Mouse (Mus musculus) hindbrain, embryonic 15.5 days (tissue): Measurements from ENCODE around the gene Spcs3. TPM values are rescaled to one million over a fixed set of nuclear protein-coding genes. Genes with fewer than 3 reads are reported as not detected.

Experiments
- ATAC-seq: fragments of 200-750 bp; cut with Nextera tagmentation; 2 replicates; pipeline ENCODE4 v1.8.0; 2017; ENCODE audit warnings: low read depth, moderate number of reproducible peaks, moderate TSS enrichment; ENCODE audit not compliant: low FRiP score
- H3K27ac ChIP-seq: fragments of 300-500 bp; sonication (generic); replicated peaks from 2 replicates; pipeline ENCODE4 v1.5.1; 2015; ENCODE audit warnings: mild to moderate bottlenecking, inconsistent platforms
- H3K27me3 ChIP-seq: fragments of 300-500 bp; sonication (generic); 2 replicates; pipeline ENCODE4 v1.6.1; 2015; ENCODE audit warnings: control low read depth, inconsistent platforms
- H3K36me3 ChIP-seq: fragments of 300-500 bp; sonication (generic); 2 replicates; pipeline ENCODE4 v1.6.1; 2015; ENCODE audit warnings: control low read depth, inconsistent platforms
- H3K4me1 ChIP-seq: fragments of 300-500 bp; sonication (generic); replicated peaks from 2 replicates; pipeline ENCODE4 v1.6.1; 2015; ENCODE audit warnings: control low read depth, inconsistent platforms
- H3K4me2 ChIP-seq: fragments of 300-500 bp; sonication (generic); 2 replicates; pipeline ENCODE4 v1.6.1; 2015; ENCODE audit warnings: moderate library complexity, mild to moderate bottlenecking, inconsistent platforms
- H3K4me3 ChIP-seq: fragments of 300-500 bp; sonication (generic); 2 replicates; pipeline ENCODE4 v1.5.1; 2015; ENCODE audit warnings: mild to moderate bottlenecking, inconsistent platforms
- H3K9ac ChIP-seq: fragments of 300-500 bp; sonication (generic); 2 replicates; pipeline ENCODE4 v1.6.1; 2015; ENCODE audit warnings: inconsistent platforms
- H3K9me3 ChIP-seq: fragments of 300-500 bp; sonication (generic); 2 replicates; pipeline ENCODE4 v1.6.1; 2016; ENCODE audit warnings: control low read depth, inconsistent platforms
- WGBS: fragments of 180-500 bp; shearing (Covaris S2); methylation state at CpG from one replicate; pipeline ENCODE4 v1.1.7; 2015; 5-methylcytosine and 5-hydroxymethylcytosine counted together
- polyA plus RNA-seq: library from polyadenylated mRNA; unstranded; fragments of >200 nt; fragmentation: Nextera tagmentation; extraction: Ambion mirVana; gene quantifications from 2 replicates; pipeline ENCODE4 v1.2.1, GENCODE M21; 2015

Spcs3 gene
- 45.7 TPM in 2 replicates for polyA plus RNA-seq

- Histone ChIP-seq H3K36me3 (no peaks in the 10 kb centered on the region; the same call in 1 of the 2 replicates), H3K4me1 (peaks cover 33% of the 10 kb centered on the region), H3K9ac (peak within 1 kb of the TSS; percentile 90), H3K4me2 (peak within 1 kb of the TSS; percentile 63), H3K27ac (peak within 1 kb of the TSS; percentile 94), H3K27me3 (no peaks in the 10 kb centered on the region), H3K9me3 (no peaks in the 10 kb centered on the region), H3K4me3 (peak within 1 kb of the TSS; percentile 91)
- peak; percentile 96 for ATAC-seq
- 0% methylated on average over 89 of the region's 89 CpGs for WGBS
These were observed at the start of gene Spcs3, which contains the start of gene Asb5 for GRCm38 (mm10) chr8:54529382-54530296. Gene Spcs3, minus strand, starts transcription at chr8:54529998. Gene Asb5, plus strand, starts transcription at chr8:54529580.

DNA sequence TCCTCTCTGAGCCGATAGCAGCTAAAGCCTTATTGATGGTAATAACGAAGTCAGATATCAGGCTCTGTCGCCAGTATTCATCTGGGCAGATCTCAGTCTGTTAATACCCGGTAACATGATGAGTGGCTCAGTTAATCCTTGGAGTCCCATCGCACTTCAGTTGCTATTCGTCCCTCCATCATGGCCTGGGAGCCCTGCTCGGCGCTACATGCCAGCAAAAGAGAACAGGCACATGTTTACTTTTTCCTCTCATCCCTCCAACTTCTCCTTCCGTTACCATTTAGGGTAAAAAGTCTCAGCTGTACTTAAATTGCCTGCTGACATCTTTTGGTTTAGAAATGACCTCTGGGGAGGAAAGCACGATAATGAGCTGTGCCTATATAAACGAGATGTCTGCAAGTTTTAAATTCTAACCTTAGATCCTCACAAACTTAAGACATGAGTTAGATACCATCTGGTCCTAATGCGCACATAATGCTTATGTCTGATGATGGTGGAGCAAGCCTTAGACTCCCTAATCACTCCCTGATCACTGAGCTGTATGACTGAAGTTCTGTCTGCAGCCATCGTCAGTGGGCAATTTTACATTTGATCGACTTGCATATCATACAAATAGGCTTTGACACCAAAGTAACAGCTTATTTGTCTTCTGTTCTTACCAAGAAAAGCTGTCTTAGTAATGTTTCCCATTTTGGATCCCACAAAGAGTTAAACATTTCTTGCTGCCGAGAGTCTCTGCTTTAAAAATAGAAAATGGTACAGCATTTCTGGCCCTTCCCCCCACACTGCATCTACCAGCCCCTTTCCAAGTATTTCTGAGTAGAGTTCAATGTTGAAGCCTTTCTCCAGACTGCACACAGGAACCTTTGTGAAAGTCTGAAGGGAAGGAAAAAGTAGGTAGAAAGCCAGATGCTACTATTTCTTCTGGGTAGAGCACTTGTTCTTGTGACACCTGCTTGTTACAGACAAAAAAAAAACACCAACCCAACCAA lies 41.1 kb upstream of the Spcs3 start:
- Histone ChIP-seq H3K27ac (no peak overlapping the region), H3K4me1 (no peaks in the 10 kb centered on the region), H3K36me3 (no peaks in the 10 kb centered on the region), H3K9ac (no peak overlapping the region), H3K4me2 (no peak overlapping the region), H3K9me3 (no peaks in the 10 kb centered on the region), H3K27me3 (no peaks in the 10 kb centered on the region), H3K4me3 (no peak overlapping the region)
- ATAC-seq, result no peak
- WGBS, result 73% methylated on average over 15 of the region's 15 CpGs

GRCm38 (mm10) chr8:54567168-54567567 lies 37.4 kb upstream of the Spcs3 start:
- Histone ChIP-seq H3K4me2 (no peak overlapping the region), H3K9ac (no peak overlapping the region), H3K4me3 (no peak overlapping the region), H3K27ac (no peak overlapping the region), H3K36me3 (no peaks in the 10 kb centered on the region), H3K27me3 (no peaks in the 10 kb centered on the region), H3K9me3 (no peaks in the 10 kb centered on the region), H3K4me1 (no peaks in the 10 kb centered on the region)
- 68% methylated on average over 2 of the region's 2 CpGs for WGBS
- ATAC-seq, result no peak

- Histone ChIP-seq H3K27me3 (no peaks in the 10 kb centered on the region), H3K4me3 (no peak overlapping the region), H3K9me3 (no peaks in the 10 kb centered on the region), H3K27ac (no peak overlapping the region), H3K36me3 (no peaks in the 10 kb centered on the region), H3K4me1 (no peaks in the 10 kb centered on the region), H3K4me2 (no peak overlapping the region), H3K9ac (no peak overlapping the region)
- 90% methylated on average over 7 of the region's 7 CpGs for WGBS
- no peak for ATAC-seq
These were observed 35.9 kb upstream of the Spcs3 start for GRCm38 (mm10) chr8:54565603-54566260.

- no peaks in the 10 kb centered on the region for H3K27me3 ChIP-seq
- WGBS, result 95% methylated on average over 1 of the region's 1 CpGs
- ATAC-seq, result no peak
- H3K4me1 ChIP-seq, result no peaks in the 10 kb centered on the region
- no peak overlapping the region for H3K27ac ChIP-seq
- no peaks in the 10 kb centered on the region for H3K9me3 ChIP-seq
- H3K4me3 ChIP-seq, result no peak overlapping the region
- H3K9ac ChIP-seq, result no peak overlapping the region
- H3K4me2 ChIP-seq, result no peak overlapping the region
- no peaks in the 10 kb centered on the region for H3K36me3 ChIP-seq
These were observed 35.4 kb upstream of the Spcs3 start for GRCm38 (mm10) chr8:54565181-54565580.

DNA sequence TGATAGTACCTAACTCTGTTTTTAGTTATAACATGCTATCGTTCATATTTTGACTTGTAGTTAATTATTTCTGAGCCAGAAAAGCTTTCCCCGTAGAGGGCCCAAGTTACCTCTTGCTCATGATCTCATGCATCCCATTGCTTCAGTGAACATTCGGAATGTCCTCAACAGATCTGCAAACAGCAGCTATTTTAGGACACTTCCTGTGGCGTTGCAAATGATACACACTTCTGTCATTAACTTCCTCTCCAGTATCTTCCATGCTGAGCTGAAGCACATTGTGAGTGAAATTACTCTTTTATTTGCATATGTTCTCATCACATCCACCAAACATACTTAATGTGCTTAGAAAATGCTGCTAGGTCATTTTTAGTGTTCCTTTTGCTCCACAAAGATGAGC lies 32.3 kb upstream of the Spcs3 start:
- WGBS, result 72% methylated on average over 4 of the region's 4 CpGs
- no peak overlapping the region for H3K9ac ChIP-seq
- no peak for ATAC-seq
- no peak overlapping the region for H3K4me3 ChIP-seq
- no peaks in the 10 kb centered on the region for H3K4me1 ChIP-seq
- no peaks in the 10 kb centered on the region for H3K27me3 ChIP-seq
- H3K36me3 ChIP-seq, result no peaks in the 10 kb centered on the region
- H3K4me2 ChIP-seq, result no peak overlapping the region
- H3K9me3 ChIP-seq, result no peaks in the 10 kb centered on the region
- H3K27ac ChIP-seq, result no peak overlapping the region

DNA sequence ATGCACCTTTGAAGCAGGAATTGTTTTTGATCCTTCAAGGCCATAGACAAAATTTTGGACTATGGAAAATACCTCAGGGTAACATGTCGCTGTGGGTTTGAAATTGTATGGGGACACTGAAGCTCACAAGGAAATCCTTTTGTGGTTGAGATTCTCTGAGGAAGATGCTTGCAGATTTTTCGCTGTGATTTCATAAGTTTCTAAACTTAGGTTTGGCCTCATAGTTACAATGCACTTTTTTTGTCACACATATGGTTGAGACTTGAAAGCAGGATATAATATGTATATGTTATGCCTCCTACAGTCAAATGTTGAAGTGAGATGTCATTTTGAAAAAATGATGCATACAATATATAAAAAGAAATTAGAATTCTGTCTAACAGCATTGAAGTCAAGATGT lies 25.1 kb upstream of the Spcs3 start:
- Histone ChIP-seq H3K4me1 (no peaks in the 10 kb centered on the region), H3K9me3 (no peaks in the 10 kb centered on the region), H3K36me3 (no peaks in the 10 kb centered on the region), H3K27me3 (no peaks in the 10 kb centered on the region), H3K9ac (no peak overlapping the region), H3K4me3 (no peak overlapping the region), H3K27ac (no peak overlapping the region), H3K4me2 (no peak overlapping the region)
- 89% methylated on average over 2 of the region's 2 CpGs for WGBS
- no peak for ATAC-seq

DNA sequence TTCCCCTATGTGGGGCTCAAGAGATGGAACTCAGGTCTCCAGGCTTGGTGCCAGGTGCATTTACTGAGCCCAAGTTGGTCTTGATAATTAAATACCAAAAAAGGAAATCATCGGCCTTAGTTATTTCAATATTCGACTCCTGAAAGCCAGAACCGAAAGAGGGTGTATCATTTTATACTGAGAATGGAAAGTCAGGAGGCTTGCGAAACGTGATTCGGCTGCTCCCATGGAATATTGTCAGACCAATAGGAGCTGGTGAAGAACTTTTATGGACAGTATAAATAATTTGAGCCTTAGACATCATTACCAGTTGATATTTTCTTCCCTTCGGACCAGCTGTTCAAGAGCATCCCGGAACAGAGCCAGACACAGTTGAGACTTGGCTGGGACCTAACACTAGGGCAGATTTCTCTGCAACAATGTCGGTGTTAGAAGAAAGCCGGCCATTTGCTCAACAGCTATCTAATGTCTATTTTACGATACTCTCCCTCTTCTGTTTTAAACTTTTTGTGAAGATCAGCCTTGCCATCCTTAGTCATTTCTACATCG lies 20.3 kb upstream of the Spcs3 start:
- Histone ChIP-seq H3K27ac (no peak overlapping the region), H3K27me3 (no peaks in the 10 kb centered on the region), H3K9ac (no peak overlapping the region), H3K4me1 (no peaks in the 10 kb centered on the region), H3K9me3 (no peaks in the 10 kb centered on the region), H3K4me3 (no peak overlapping the region), H3K4me2 (no peak overlapping the region), H3K36me3 (no peaks in the 10 kb centered on the region)
- 94% methylated on average over 12 of the region's 12 CpGs for WGBS
- no peak for ATAC-seq

DNA sequence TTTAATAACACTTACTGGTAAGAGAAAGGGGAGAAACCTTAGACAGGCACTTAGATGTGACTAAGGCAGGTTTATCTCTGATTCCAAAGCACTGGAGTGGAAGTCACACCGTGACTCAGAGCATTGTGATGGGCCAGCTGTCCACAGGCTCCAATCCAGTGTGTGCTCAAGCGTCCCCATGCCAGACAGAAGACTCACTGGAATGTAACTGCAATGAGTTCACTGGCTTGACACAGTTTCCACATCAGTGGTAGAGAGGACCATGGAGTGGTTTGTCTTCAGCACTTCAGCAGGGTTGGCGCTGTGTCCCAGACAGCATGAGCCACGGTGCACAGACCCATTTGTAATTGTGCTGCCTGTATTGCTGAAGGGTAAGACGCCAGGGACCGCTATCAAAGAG lies 18.6 kb upstream of the Spcs3 start:
- no peak for ATAC-seq
- H3K36me3 ChIP-seq, result no peaks in the 10 kb centered on the region
- H3K9ac ChIP-seq, result no peak overlapping the region
- WGBS, result 65% methylated on average over 6 of the region's 6 CpGs
- no peak overlapping the region for H3K4me3 ChIP-seq
- H3K27me3 ChIP-seq, result no peaks in the 10 kb centered on the region
- H3K4me1 ChIP-seq, result no peaks in the 10 kb centered on the region
- no peak overlapping the region for H3K4me2 ChIP-seq
- H3K27ac ChIP-seq, result no peak overlapping the region
- no peaks in the 10 kb centered on the region for H3K9me3 ChIP-seq

- ATAC-seq, result no peak
These were observed 11.5 kb upstream of the Spcs3 start for GRCm38 (mm10) chr8:54541331-54541730.

DNA sequence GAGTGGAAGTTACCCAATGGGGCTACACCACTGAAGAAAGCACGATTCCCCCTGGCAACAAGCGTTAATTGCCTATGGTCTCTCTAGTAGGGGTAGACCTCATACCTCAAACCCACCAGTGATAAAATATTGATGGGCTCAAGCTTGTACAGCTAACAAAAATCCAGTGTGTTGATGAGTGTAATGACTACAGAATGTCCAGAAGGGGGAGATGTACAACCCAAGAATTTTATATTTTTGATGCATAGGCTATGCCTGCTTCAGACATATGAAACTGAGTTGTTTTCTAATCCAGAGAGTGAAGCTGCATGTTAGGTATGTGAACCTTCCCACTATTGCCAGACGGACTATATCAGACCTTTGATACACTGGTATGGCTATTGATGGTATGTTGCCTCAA lies 7.5 kb upstream of the Spcs3 start:
- Histone ChIP-seq H3K27me3 (no peaks in the 10 kb centered on the region), H3K9me3 (no peaks in the 10 kb centered on the region), H3K27ac (no peak overlapping the region), H3K36me3 (no peaks in the 10 kb centered on the region), H3K4me2 (no peak overlapping the region), H3K9ac (no peak overlapping the region), H3K4me1 (no peaks in the 10 kb centered on the region), H3K4me3 (no peak overlapping the region)
- no peak for ATAC-seq
- 92% methylated on average over 3 of the region's 3 CpGs for WGBS

More at GRCm38 (mm10) chr8:54541331-54541730, 11.5 kb upstream of the Spcs3 start:
- Histone ChIP-seq H3K4me1 (no peaks in the 10 kb centered on the region), H3K27me3 (no peaks in the 10 kb centered on the region), H3K36me3 (no peaks in the 10 kb centered on the region), H3K4me3 (no peak overlapping the region), H3K9me3 (no peaks in the 10 kb centered on the region), H3K9ac (no peak overlapping the region), H3K4me2 (no peak overlapping the region), H3K27ac (no peak overlapping the region)
- 77% methylated on average over 1 of the region's 1 CpGs for WGBS
